Mouse (Mus musculus) small intestine, adult 2 months (tissue): ENCODE measurements around the gene Iqgap3.

ENCODE experiments used
- CTCF ChIP-seq: fragments of 200-500 bp; IDR thresholded peaks from 2 replicates; pipeline ENCODE4 v1.5.1; 2012; ENCODE audit warnings: low read depth, mild to moderate bottlenecking, control low read depth, inconsistent platforms, low read length, moderate library complexity, mixed read lengths; ENCODE audit not compliant: insufficient replicate concordance, insufficient read length; ENCODE audit errors: extremely low read depth
- POLR2A ChIP-seq: fragments of 200-500 bp; IDR thresholded peaks from 2 replicates; pipeline ENCODE4 v1.6.1; 2012; ENCODE audit warnings: low read depth, mild to moderate bottlenecking, control low read depth, inconsistent platforms, low read length, moderate library complexity

- no peak for TF ChIP-seq CTCF
- TF ChIP-seq POLR2A, result no peak
Observed at GRCm38 (mm10) chr3:88125195-88125594, 43.4 kb downstream of the Iqgap3 start.
